24 mouse cellular contexts compared by ENCODE assay signal in the genomic region with DNA sequence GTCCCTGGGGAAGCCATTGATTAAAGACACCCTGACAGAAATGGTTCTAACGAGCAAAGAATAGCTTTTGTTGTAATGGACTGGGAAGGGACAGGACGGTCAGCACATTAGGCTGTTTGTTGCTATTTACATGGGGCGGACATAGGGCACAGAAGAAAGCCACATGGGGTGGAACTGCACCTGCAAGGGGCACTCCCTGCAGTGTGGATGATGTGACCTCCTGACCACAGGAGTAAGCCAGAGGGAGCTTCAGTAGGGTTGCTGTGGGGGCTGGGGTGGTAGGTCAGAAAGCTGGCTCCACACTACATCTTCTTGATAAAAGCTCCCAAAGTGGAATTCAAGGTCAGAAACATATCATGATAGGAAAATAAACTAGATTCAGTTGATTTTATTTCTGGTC. TPM values are rescaled to one million over a fixed set of nuclear protein-coding genes. Genes with fewer than 3 reads are reported as not detected.
A peak's percentile ranks its signal among the peaks of the same experiment; 100 is the strongest.
DNase-seq lines count a peak whose midpoint lies in the region; ATAC-seq lines count a peak whose summit lies in the region.
"Had no signal": no experiment of that assay in that cellular context is flagged by ENCODE, and none has a peak within 500 bp of the region (broad histone marks: within the 10 kb centered on the region; RNA-seq: fewer than 3 reads in every experiment).

No protein-coding gene starts in this region.

- no peak overlapping the region for H3K9ac ChIP-seq in midbrain, embryonic 13.5 days (replicated peaks)
- no peak overlapping the region for H3K9ac ChIP-seq in liver, embryonic 15.5 days
- H3K9ac ChIP-seq in neural tube, embryonic 15.5 days (replicated peaks) = no peak overlapping the region
- H3K9ac ChIP-seq: forebrain, embryonic 13.5 days; heart, embryonic 15.5 days; limb, embryonic 12.5 days; lung, embryonic 14.5 days; neural tube, embryonic 12.5 days had no signal

- no peak for ATAC-seq in midbrain, embryonic 13.5 days
- no peak for ATAC-seq in liver, embryonic 15.5 days (ENCODE audit: insufficient read depth)
- no peak for ATAC-seq in neural tube, embryonic 15.5 days (ENCODE audit: low FRiP score)
- ATAC-seq: CD4-positive, CD25-positive, alpha-beta regulatory T cell, adult 4 months; forebrain, embryonic 13.5 days; intestine, embryonic 16.5 days had no signal

- H3K4me1 ChIP-seq in heart, embryonic 10.5 days = peaks cover 60% of the 10 kb centered on the region
- peaks cover 64% of the 10 kb centered on the region for H3K4me1 ChIP-seq in midbrain, embryonic 13.5 days (replicated peaks)
- H3K4me1 ChIP-seq in midbrain, embryonic 10.5 days = peaks cover 42% of the 10 kb centered on the region
- H3K4me1 ChIP-seq in liver, embryonic 15.5 days (replicated peaks) = peaks cover 86% of the 10 kb centered on the region
- peaks cover 48% of the 10 kb centered on the region for H3K4me1 ChIP-seq in neural tube, embryonic 15.5 days

- DNase-seq in heart, embryonic 10.5 days (ENCODE audit: low spot score) = no peak
- DNase-seq in heart, adult 11 months = no peak
- DNase-seq in midbrain, embryonic 10.5 days (ENCODE audit: low spot score) = no peak
- DNase-seq in testis, postnatal 14 days (ENCODE audit: low spot score) = no peak
- no peak for DNase-seq in cerebellum, adult 8-10 months
- DNase-seq: adrenal gland, postnatal 14 days; cerebellum, adult 11-12 months; gastrocnemius, postnatal 10 days; heart, adult 2 months; heart, postnatal 4 days; lung, embryonic 14.5 days; lung, postnatal 4 days; right cerebral cortex, postnatal 14 days; spleen, adult 18-20 months; thymus, adult 18-20 months had no signal

- 77% methylated on average over 3 of the region's 3 CpGs for WGBS in heart, embryonic 10.5 days
- WGBS in midbrain, embryonic 13.5 days = 54% methylated on average over 3 of the region's 3 CpGs
- 76% methylated on average over 3 of the region's 3 CpGs for WGBS in midbrain, embryonic 10.5 days
- WGBS in liver, embryonic 15.5 days (ENCODE audit: insufficient replicate concordance) = 80% methylated on average over 3 of the region's 3 CpGs
- WGBS in neural tube, embryonic 15.5 days = 36% methylated on average over 3 of the region's 3 CpGs

- H3K36me3 ChIP-seq in heart, embryonic 10.5 days = peaks cover under 1% of the 10 kb centered on the region; the same call in 1 of the 2 replicates
- peaks cover 2% of the 10 kb centered on the region; the same call in 1 of the 2 replicates for H3K36me3 ChIP-seq in midbrain, embryonic 13.5 days
- H3K36me3 ChIP-seq in midbrain, embryonic 10.5 days = peaks cover 20% of the 10 kb centered on the region
- H3K36me3 ChIP-seq in liver, embryonic 15.5 days (replicated peaks) = no peaks in the 10 kb centered on the region
- peaks cover 11% of the 10 kb centered on the region; the same call in 1 of the 2 replicates for H3K36me3 ChIP-seq in neural tube, embryonic 15.5 days
- H3K36me3 ChIP-seq: heart, embryonic 15.5 days had no signal

- no peaks in the 10 kb centered on the region for H3K9me3 ChIP-seq in heart, embryonic 10.5 days
- H3K9me3 ChIP-seq in midbrain, embryonic 13.5 days = no peaks in the 10 kb centered on the region
- no peaks in the 10 kb centered on the region for H3K9me3 ChIP-seq in midbrain, embryonic 10.5 days (replicated peaks)
- no peaks in the 10 kb centered on the region for H3K9me3 ChIP-seq in liver, embryonic 15.5 days (replicated peaks)
- no peaks in the 10 kb centered on the region for H3K9me3 ChIP-seq in neural tube, embryonic 15.5 days (replicated peaks)
- H3K9me3 ChIP-seq: forebrain, embryonic 13.5 days; heart, embryonic 15.5 days; limb, embryonic 12.5 days; neural tube, embryonic 12.5 days had no signal

- H3K27me3 ChIP-seq in heart, embryonic 10.5 days (ENCODE audit: insufficient read depth, poor library complexity, severe bottlenecking) = peaks cover 77% of the 10 kb centered on the region
- no peaks in the 10 kb centered on the region for H3K27me3 ChIP-seq in midbrain, embryonic 13.5 days
- H3K27me3 ChIP-seq in midbrain, embryonic 10.5 days (ENCODE audit: low read depth, poor library complexity, severe bottlenecking) = no peaks in the 10 kb centered on the region
- H3K27me3 ChIP-seq in liver, embryonic 15.5 days = no peaks in the 10 kb centered on the region
- no peaks in the 10 kb centered on the region for H3K27me3 ChIP-seq in neural tube, embryonic 15.5 days (replicated peaks)
- H3K27me3 ChIP-seq: forebrain, embryonic 13.5 days; neural tube, embryonic 12.5 days had no signal

- H3K4me3 ChIP-seq in heart, embryonic 10.5 days = no peak overlapping the region
- H3K4me3 ChIP-seq in midbrain, embryonic 13.5 days (replicated peaks) = no peak overlapping the region
- no peak overlapping the region for H3K4me3 ChIP-seq in midbrain, embryonic 10.5 days
- H3K4me3 ChIP-seq in liver, embryonic 15.5 days (replicated peaks) = no peak overlapping the region
- no peak overlapping the region for H3K4me3 ChIP-seq in neural tube, embryonic 15.5 days (replicated peaks)
- H3K4me3 ChIP-seq: forebrain, embryonic 13.5 days; heart, adult 2 months; heart, embryonic 15.5 days; limb, embryonic 12.5 days; neural tube, embryonic 12.5 days had no signal

- peak overlapping the region; percentile 8; the same call in 1 of the 2 replicates for H3K27ac ChIP-seq in heart, embryonic 10.5 days
- H3K27ac ChIP-seq in midbrain, embryonic 13.5 days = peak overlapping the region; percentile 64
- H3K27ac ChIP-seq in midbrain, embryonic 10.5 days (replicated peaks) = no peak overlapping the region; the same call in 1 of the 2 replicates
- peak overlapping the region; percentile 99 for H3K27ac ChIP-seq in liver, embryonic 15.5 days (replicated peaks)
- H3K27ac ChIP-seq in neural tube, embryonic 15.5 days (replicated peaks) = 0 out of 2 replicates have a peak overlapping the region, but pooled peaks have one; percentile 13
- H3K27ac ChIP-seq: forebrain, embryonic 13.5 days; heart, adult 2 months; heart, embryonic 15.5 days; limb, embryonic 12.5 days; neural tube, embryonic 12.5 days had no signal

- H3K4me2 ChIP-seq in midbrain, embryonic 13.5 days (replicated peaks) = no peak overlapping the region
- no peak overlapping the region for H3K4me2 ChIP-seq in liver, embryonic 15.5 days
- H3K4me2 ChIP-seq in neural tube, embryonic 15.5 days = no peak overlapping the region
- H3K4me2 ChIP-seq: forebrain, embryonic 13.5 days; heart, embryonic 15.5 days; limb, embryonic 12.5 days; lung, embryonic 14.5 days; neural tube, embryonic 12.5 days had no signal

RNA-seq across cellular contexts. Expression of a gene that starts 47.3 kb away (rescaled TPM):
- 10.0 and 16.6 TPM in 2 replicates for polyA plus RNA-seq in heart, embryonic 10.5 days (2016; fragmentation: Nextera tagmentation; extraction: Ambion mirVana)
- 68.1 and 73.0 TPM in 2 replicates for polyA plus RNA-seq in midbrain, embryonic 13.5 days (2015; fragmentation: Nextera tagmentation; extraction: Ambion mirVana)
- polyA plus RNA-seq in midbrain, embryonic 10.5 days (2016; fragmentation: Nextera tagmentation; extraction: Ambion mirVana) = 19.0 and 23.5 TPM in 2 replicates
- 11.3 and 12.7 TPM in 2 replicates for polyA plus RNA-seq in liver, embryonic 15.5 days (2015; fragmentation: Nextera tagmentation; extraction: Ambion mirVana)
- polyA plus RNA-seq in neural tube, embryonic 15.5 days (2015; fragmentation: Nextera tagmentation; extraction: Ambion mirVana) = 49.5 and 52.2 TPM in 2 replicates
